Mouse (Mus musculus) testis, adult 2 months (tissue): ENCODE results near the gene Mapk12.

Experiments used
- CTCF ChIP-seq: fragments of 200-500 bp; IDR thresholded peaks from 2 replicates; pipeline ENCODE4 v1.5.1; 2012; ENCODE audit warnings: low read depth, mild to moderate bottlenecking, inconsistent platforms, low read length, moderate library complexity; ENCODE audit not compliant: control insufficient read depth, insufficient read depth, insufficient replicate concordance
- POLR2A ChIP-seq: fragments of 200-500 bp; IDR thresholded peaks from 2 replicates; pipeline ENCODE4 v1.6.1; 2012; ENCODE audit warnings: low read depth, mild to moderate bottlenecking, inconsistent platforms, low read length, moderate library complexity; ENCODE audit not compliant: control insufficient read depth

- TF ChIP-seq CTCF (0 out of 2 replicates have a peak, but pooled peaks have one; percentile 4), POLR2A (no peak)
These were observed 41.8 kb upstream of the Mapk12 start for GRCm38 (mm10) chr15:89182328-89182741.
